Mouse (Mus musculus) brain, embryonic 14.5 days (tissue): ENCODE data around the gene Themis2. TPM values are rescaled to one million over a fixed set of nuclear protein-coding genes. Genes with fewer than 3 reads are reported as not detected.
"Not testable (repeated sequence)": the region's sequence is repeated elsewhere in the genome, so short reads cannot be mapped to it uniquely, and the experiment has no call there.

Experiments
- DNase-seq: peaks from one replicate; pipeline ENCODE4 v3.0.0-alpha.2; 2011; ENCODE audit warnings: low read depth
- CTCF ChIP-seq: fragments of 200-500 bp; IDR thresholded peaks from 2 replicates; pipeline ENCODE4 v1.5.1; 2012; ENCODE audit warnings: inconsistent platforms, mild to moderate bottlenecking, moderate library complexity, borderline replicate concordance; ENCODE audit not compliant: insufficient read depth, insufficient read length; ENCODE audit errors: extremely low read depth
- POLR2A ChIP-seq: fragments of 200-500 bp; IDR thresholded peaks from 2 replicates; pipeline ENCODE4 v1.6.1; 2012; ENCODE audit warnings: mild to moderate bottlenecking, inconsistent platforms, borderline replicate concordance; ENCODE audit not compliant: poor library complexity, insufficient read depth, insufficient read length, severe bottlenecking; ENCODE audit errors: extremely low read depth
- polyA plus RNA-seq: library from polyadenylated mRNA; depleted of rRNA; stranded (reverse); fragments of >200 nt; gene quantifications from 2 replicates; pipeline ENCODE4 v1.2.3, GENCODE M21; 2012

The Themis2 gene
- polyA plus RNA-seq, 1 experiment: 0.90 TPM

DNA sequence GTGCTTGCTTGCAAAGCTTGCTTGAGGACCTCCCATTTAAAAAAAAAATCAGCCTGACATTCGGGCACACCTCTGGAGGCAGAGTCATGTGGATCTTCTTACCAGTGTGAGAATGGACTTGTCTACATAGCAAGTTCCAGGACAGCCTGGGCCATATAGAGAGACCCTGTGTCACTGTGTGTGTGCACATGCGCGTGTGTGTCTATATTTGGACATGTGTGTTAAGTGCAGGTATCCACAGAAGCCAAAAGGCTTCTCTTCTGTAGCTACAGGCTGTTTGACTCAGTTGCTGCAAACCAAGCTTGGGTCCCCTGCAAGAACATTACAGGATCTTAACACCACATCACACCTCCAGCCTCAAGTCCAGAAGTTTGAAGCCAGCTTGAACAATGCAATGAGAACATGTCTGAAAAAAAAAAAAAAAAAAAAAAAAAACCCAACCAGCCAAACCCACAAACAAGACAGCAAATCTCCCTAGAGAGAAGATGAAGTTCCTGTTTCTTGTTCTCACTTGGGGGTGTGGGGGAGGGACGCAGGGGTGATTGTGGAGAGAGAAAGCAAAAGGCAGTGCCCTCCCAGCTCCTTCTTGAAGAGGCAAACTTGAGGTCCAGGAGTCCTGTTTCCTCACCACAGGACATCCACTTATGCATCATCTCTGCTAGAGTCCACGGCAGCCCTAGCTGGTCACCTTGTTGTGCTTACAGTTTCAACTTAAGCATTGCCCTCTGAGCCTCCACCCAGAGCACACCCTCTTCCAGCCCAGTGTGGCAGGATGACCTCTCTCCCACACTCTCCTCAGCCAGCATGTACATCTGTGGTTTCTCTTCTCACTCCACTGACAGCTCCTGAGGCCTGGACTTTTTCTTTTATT, 11.8 kb upstream of the Themis2 start:
- no peak for DNase-seq
- TF ChIP-seq POLR2A (no peak), CTCF (no peak)

GRCm38 (mm10) chr4:132806620-132807191, 10.5 kb upstream of the Themis2 start:
- no peak for DNase-seq

GRCm38 (mm10) chr4:132805599-132806197, 9.5 kb upstream of the Themis2 start:
- TF ChIP-seq CTCF (no peak), POLR2A (no peak)
- DNase-seq: no peak

More at GRCm38 (mm10) chr4:132806620-132807191, 10.5 kb upstream of the Themis2 start:
- no peak for TF ChIP-seq POLR2A
- TF ChIP-seq CTCF: no peak

DNA sequence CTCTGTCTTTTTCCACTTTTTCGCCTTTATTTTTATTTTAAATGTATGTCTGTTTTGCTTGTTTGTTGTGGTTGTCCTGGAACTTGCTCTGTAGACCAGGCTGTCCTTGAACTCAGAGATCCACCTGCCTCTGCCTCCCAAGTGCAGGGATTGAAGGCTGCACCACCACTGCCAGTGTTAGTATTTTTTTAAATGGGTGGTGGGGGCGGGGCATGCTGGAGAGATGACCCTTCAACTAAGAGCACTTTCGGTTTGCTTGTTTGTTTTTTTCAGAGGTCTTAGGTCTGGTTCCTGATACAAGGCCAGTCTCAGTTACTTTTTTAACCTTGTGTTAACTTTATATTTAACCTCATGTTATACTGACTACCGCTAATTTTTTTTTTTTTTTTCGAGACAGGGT, 9.0 kb upstream of the Themis2 start:
- TF ChIP-seq CTCF (no peak), POLR2A (no peak)
- no peak for DNase-seq

GRCm38 (mm10) chr4:132804331-132804730, 8.1 kb upstream of the Themis2 start:
- DNase-seq: no peak
- no peak for TF ChIP-seq POLR2A
- no peak for TF ChIP-seq CTCF

DNA sequence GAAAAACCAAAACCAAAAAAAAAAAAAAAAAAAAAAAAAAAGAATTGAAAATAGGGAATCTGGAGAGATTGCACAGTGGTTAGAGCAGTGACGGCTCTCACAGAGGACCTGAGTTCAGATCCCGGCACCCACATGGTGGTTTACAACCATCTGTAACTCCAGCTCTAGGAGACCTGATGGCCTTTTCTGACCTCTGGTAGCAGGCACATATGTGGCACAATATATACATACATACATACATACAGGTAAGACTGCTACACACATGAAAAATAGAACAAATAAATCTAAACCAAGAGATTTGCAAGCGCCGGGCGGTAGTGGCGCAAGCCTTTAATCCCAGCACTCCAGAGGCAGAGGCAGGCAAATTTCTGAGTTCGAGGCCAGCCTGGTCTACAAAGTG, 7.7 kb upstream of the Themis2 start:
- no peak for TF ChIP-seq CTCF
- TF ChIP-seq POLR2A: no peak
- DNase-seq: no peak

GRCm38 (mm10) chr4:132803212-132803611, 7.0 kb upstream of the Themis2 start:
- no peak for DNase-seq
- TF ChIP-seq POLR2A: no peak
- no peak for TF ChIP-seq CTCF

- DNase-seq: no peak
- TF ChIP-seq CTCF (no peak), POLR2A (no peak)
These were observed 6.0 kb upstream of the Themis2 start for GRCm38 (mm10) chr4:132802171-132802637.

GRCm38 (mm10) chr4:132801176-132802077, 5.2 kb upstream of the Themis2 start:
- TF ChIP-seq CTCF: no peak
- no peak for TF ChIP-seq POLR2A
- no peak for DNase-seq

DNA sequence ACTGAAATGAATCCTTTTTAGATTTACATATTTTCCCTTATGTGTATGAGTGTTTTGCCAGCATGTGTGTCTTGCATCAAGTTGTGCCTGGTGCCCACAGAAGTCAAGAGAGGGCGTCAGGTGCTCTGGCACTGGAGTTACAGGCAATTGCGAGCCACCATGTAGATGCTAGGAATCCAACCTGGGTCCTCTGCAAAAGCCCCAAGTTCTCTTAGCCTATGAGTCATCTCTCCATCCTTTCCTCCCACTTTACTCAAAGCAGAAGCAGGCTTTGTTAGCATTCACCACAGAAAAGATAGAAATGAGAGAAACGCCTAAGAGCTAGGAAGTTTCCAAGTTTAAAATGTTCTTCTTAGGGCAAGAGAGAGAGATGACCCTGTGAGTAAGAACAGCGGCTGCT, 3.7 kb upstream of the Themis2 start:
- no peak for DNase-seq
- no peak for TF ChIP-seq POLR2A
- TF ChIP-seq CTCF: no peak

DNA sequence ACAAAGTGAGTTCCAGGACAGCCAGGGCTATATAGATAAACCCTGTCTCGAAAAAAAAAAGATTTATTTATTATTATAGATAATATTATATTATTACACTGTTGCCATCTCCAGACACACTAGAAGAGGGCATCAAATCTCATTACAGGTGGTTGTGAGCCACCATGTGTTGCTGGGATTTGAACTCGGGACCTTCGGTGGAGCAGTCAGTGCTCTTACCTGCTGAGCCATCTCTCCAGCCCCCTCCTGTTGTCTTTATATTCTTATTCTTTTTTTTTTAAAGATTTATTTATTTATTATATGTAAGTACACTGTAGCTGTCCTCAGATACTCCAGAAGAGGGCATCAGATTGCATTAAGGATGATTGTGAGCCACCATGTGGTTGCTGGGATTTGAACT, 2.5 kb upstream of the Themis2 start:
- DNase-seq: not testable (repeated sequence)

DNA sequence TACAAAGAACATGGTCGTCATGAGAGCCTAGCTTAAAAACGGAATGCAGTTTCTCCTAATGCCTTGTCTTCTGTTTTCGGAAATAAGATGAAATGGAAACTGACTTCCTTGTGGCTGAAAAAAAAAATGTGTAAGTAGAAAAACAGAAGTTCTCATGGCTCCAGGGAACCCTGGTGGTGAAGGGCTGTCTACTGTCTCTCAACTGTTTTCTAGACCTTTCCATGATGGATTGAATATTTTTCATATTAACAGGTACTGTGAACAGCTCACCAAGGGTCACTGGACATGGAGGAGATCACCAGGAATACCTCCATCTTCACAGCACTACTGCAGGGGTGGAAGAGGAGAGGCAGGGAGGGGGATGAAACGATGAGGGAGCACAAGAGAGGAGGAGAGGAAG, 1.8 kb upstream of the Themis2 start:
- no peak for DNase-seq
- TF ChIP-seq CTCF (no peak), POLR2A (no peak)
